Mouse (Mus musculus) myocyte (in vitro differentiated cells): ENCODE data around the gene Gsg1.

Experiments used
- POLR2A ChIP-seq: IDR thresholded peaks from one replicate; pipeline ENCODE4 v1.6.1; 2011; ENCODE audit warnings: low read depth, mild to moderate bottlenecking, control low read depth, moderate library complexity; ENCODE audit not compliant: insufficient read length
- TCF12 ChIP-seq: IDR thresholded peaks from one replicate; pipeline ENCODE4 v1.6.1; 2011; ENCODE audit warnings: mild to moderate bottlenecking, control low read depth; ENCODE audit not compliant: poor library complexity, insufficient read depth, severe bottlenecking

GRCm38 (mm10) chr6:135196707-135197106, 57.4 kb downstream of the Gsg1 start:
- TF ChIP-seq POLR2A, result no peak
- no peak for TF ChIP-seq TCF12
